Mouse (Mus musculus): Measurements from ENCODE around the gene Ranbp1. TPM values are rescaled to one million over a fixed set of nuclear protein-coding genes. Genes with fewer than 3 reads are reported as not detected.

Gene Ranbp1
- polyA plus RNA-seq, 1 experiment from 2014 or later, result 444 TPM

DNA sequence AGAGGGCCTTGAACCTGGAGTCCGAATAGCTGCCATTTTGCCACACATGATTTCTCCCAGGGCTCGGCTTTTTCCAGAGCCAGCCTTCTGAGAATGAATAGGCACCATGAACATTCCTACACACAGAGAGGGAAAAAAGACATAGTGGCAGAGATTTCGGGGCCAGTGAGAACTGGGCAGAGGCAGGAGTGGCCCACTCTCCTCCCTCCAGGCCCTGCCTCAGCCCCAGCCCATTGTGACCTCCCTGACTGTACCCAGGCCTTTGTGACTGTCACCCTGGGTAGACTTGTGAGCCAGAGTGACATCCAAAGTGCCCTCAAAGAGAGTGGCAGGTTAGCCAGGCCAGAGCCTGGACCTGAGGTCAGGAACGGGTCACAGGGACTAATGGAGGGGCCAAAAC is 31.0 kb downstream of the Ranbp1 start, which contains the start of gene Ccdc188:
Ccdc188 (plus strand) TSS at position 301 of the 400 bp plus-strand sequence.
- no peaks in the 10 kb centered on the region for H3K27me3 ChIP-seq
- H3K27ac ChIP-seq, result no peak within 1 kb of the TSS
- no peak within 1 kb of the TSS for H3K4me3 ChIP-seq
- 0 out of 2 replicates have a peak within 1 kb of the TSS, but pooled peaks have one; percentile 14 for H3K9ac ChIP-seq
- ATAC-seq (ENCODE audit: low FRiP score), result no peak
- 86% methylated on average over 4 of the region's 4 CpGs for WGBS
- H3K4me2 ChIP-seq, result no peak within 1 kb of the TSS
- H3K4me1 ChIP-seq (replicated peaks), result peaks cover 49% of the 10 kb centered on the region
- H3K36me3 ChIP-seq, result peaks cover 19% of the 10 kb centered on the region
- H3K9me3 ChIP-seq, result no peaks in the 10 kb centered on the region

DNA sequence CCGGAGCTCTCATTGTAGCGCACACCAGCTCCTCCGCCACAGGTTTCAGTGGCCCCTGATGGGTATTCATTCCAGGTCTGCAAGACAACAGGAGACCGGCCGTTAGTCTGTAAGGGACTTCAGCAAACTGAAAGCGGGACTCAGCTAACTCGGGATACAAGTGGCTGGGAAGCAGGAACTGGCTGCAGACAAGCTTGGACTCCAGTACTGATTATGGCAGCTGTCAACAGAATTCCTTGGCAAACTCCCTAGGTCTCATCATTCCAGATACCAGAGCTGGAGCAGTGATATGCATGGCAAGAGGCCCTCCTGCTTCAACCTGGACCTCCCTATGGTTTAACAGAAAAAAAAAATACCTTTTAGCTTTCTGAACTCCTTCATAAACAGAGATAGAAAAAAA is 33.7 kb downstream of the Ranbp1 start:
- Histone ChIP-seq H3K4me1 (replicated peaks) (peaks cover 53% of the 10 kb centered on the region), H3K4me3 (peak overlapping the region; percentile 31), H3K27ac (peak overlapping the region; percentile 90), H3K36me3 (no peaks in the 10 kb centered on the region), H3K9ac (peak overlapping the region; percentile 59; the same call in 1 of the 2 replicates), H3K9me3 (no peaks in the 10 kb centered on the region), H3K4me2 (peak overlapping the region; percentile 55), H3K27me3 (0 out of 2 replicates have a peak, but pooled peaks cover 4% of the 10 kb centered on the region)
- 67% methylated on average over 7 of the region's 7 CpGs for WGBS
- ATAC-seq (ENCODE audit: low FRiP score), result no peak

DNA sequence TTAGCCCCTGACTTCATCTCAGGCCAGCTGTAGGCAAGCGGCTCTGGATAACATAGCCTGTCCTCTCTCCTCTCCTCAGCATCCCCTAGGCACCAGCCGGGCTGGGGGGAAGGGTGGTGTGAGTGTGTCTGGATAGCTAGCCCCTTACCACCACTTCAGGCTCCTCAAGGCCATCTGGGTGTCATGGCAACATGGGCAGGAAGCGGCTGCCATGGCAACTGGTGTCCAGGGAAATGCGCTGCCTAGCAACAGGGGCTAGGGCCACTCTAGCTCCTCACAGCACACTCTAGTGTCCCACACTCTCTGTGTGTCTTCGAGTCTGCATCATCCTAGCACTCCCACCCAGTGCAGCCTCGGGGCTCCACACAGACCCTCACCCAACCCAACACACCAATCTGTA is 34.8 kb downstream of the Ranbp1 start:
- H3K27ac ChIP-seq, result peak overlapping the region; percentile 90
- H3K27me3 ChIP-seq, result 0 out of 2 replicates have a peak, but pooled peaks cover 4% of the 10 kb centered on the region
- H3K4me1 ChIP-seq (replicated peaks), result peaks cover 56% of the 10 kb centered on the region
- peak; percentile 91 for ATAC-seq (ENCODE audit: low FRiP score)
- no peaks in the 10 kb centered on the region for H3K9me3 ChIP-seq
- peak overlapping the region; percentile 59 for H3K9ac ChIP-seq
- H3K36me3 ChIP-seq, result no peaks in the 10 kb centered on the region
- 16% methylated on average over 6 of the region's 6 CpGs for WGBS
- peak overlapping the region; percentile 55 for H3K4me2 ChIP-seq
- H3K4me3 ChIP-seq, result peak overlapping the region; percentile 31

GRCm38 (mm10) chr16:18211417-18212171 is 36.9 kb downstream of the Ranbp1 start:
- Histone ChIP-seq H3K4me2 (no peak overlapping the region), H3K27ac (no peak overlapping the region), H3K27me3 (0 out of 2 replicates have a peak, but pooled peaks cover 9% of the 10 kb centered on the region), H3K36me3 (no peaks in the 10 kb centered on the region), H3K4me3 (no peak overlapping the region), H3K9me3 (no peaks in the 10 kb centered on the region), H3K4me1 (replicated peaks) (peaks cover 56% of the 10 kb centered on the region), H3K9ac (no peak overlapping the region)
- ATAC-seq (ENCODE audit: low FRiP score), result no peak
- 46% methylated on average over 10 of the region's 10 CpGs for WGBS

DNA sequence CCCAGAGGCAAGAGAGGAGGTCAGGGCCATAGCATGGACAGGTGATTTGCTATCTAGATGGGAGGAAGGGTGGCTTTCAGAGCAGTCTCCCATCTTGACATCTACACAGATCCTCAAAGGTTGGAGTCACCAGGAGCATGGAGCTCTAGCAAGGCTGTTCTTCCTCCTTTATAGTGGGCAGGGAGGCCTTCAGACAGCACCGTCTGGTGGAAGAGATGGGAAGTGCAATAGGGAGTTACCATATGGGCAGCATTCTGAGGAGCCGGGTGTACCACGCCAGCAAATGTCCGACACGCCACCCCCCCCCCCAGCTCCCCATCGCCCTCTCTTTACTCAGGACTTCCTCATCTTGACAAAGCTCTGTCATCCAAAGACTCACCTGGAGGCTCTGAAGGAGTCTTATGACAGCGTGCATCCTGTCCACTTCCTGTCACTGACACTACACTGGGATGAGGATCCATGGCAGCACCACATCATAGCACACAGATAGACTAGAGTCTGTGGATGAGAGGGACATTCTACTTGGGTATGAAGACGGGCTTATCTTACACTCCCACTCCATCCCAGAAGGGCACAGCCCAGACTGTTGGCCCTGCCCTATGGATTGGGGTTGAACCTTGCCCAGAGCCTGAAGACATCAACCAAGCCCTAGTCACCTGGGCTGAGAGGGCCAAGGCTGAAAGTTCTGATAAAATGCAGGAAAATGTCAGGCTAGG is 37.7 kb downstream of the Ranbp1 start:
- no peak for ATAC-seq (ENCODE audit: low FRiP score)
- WGBS, result 32% methylated on average over 8 of the region's 8 CpGs

GRCm38 (mm10) chr16:18203430-18204091 is 45.0 kb downstream of the Ranbp1 start:
- no peak overlapping the region for H3K4me2 ChIP-seq
- ATAC-seq (ENCODE audit: low FRiP score), result no peak

More for the DNA sequence above, 37.7 kb downstream of the Ranbp1 start:
- Histone ChIP-seq H3K27me3 (0 out of 2 replicates have a peak, but pooled peaks cover 9% of the 10 kb centered on the region), H3K4me2 (no peak overlapping the region), H3K4me1 (replicated peaks) (peaks cover 51% of the 10 kb centered on the region), H3K9me3 (no peaks in the 10 kb centered on the region), H3K27ac (no peak overlapping the region), H3K36me3 (no peaks in the 10 kb centered on the region), H3K4me3 (no peak overlapping the region), H3K9ac (no peak overlapping the region)

DNA sequence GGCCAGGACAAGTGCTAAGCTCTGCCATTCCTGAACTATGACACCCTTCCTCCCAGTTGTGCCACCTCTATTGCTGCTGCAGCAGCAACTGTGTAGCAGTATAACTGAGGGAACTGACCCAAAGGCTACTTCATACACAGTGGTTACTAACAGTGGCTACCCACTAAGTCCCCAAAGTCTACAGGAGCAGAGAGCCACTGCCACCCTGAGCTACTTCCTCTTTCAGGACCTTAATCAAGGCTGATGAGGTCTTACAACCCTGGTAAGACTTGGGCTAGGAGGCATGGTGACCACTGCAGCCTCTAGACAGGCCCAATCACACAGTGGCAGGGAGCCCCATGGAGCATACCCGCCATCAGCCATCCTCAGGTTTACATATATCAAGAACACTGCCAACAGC is 46.5 kb downstream of the Ranbp1 start:
- no peaks in the 10 kb centered on the region for H3K9me3 ChIP-seq
- H3K27ac ChIP-seq, result no peak overlapping the region
- no peaks in the 10 kb centered on the region for H3K36me3 ChIP-seq
- H3K4me3 ChIP-seq, result no peak overlapping the region
- H3K9ac ChIP-seq, result no peak overlapping the region
- no peak for ATAC-seq (ENCODE audit: low FRiP score)
- no peaks in the 10 kb centered on the region for H3K27me3 ChIP-seq
- no peak overlapping the region for H3K4me2 ChIP-seq
- 92% methylated on average over 1 of the region's 1 CpGs for WGBS
- peaks cover 57% of the 10 kb centered on the region for H3K4me1 ChIP-seq (replicated peaks)

More at GRCm38 (mm10) chr16:18203430-18204091, 45.0 kb downstream of the Ranbp1 start:
- no peak overlapping the region for H3K4me3 ChIP-seq
- H3K36me3 ChIP-seq, result no peaks in the 10 kb centered on the region
- 59% methylated on average over 7 of the region's 7 CpGs for WGBS
- 0 out of 2 replicates have a peak, but pooled peaks cover 4% of the 10 kb centered on the region for H3K27me3 ChIP-seq
- no peaks in the 10 kb centered on the region for H3K9me3 ChIP-seq
- peaks cover 46% of the 10 kb centered on the region for H3K4me1 ChIP-seq (replicated peaks)
- no peak overlapping the region for H3K27ac ChIP-seq
- no peak overlapping the region for H3K9ac ChIP-seq

DNA sequence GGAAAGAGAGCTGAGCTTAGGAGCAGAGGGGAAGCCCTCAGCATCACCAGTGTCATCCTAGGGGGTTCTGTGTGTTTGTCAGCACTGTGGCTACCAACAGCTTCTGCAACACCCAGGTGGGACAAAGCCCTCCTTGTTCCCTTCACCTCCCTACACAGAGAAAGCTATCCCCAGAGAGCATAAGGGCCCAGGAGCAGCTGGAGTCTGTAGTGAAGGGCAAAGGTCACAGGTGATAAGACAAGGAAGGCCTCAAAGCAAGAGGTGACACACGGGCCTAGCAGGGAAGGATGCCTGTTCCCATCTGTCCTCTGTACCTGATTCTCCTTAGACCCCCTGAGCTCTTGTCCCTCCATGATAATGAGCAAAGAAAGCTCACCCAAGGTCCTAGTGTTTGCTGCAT is 46.9 kb downstream of the Ranbp1 start:
- Histone ChIP-seq H3K27me3 (no peaks in the 10 kb centered on the region), H3K36me3 (no peaks in the 10 kb centered on the region), H3K4me2 (no peak overlapping the region), H3K4me1 (replicated peaks) (peaks cover 57% of the 10 kb centered on the region), H3K27ac (no peak overlapping the region), H3K9me3 (no peaks in the 10 kb centered on the region), H3K9ac (no peak overlapping the region), H3K4me3 (no peak overlapping the region)
- WGBS, result 40% methylated on average over 1 of the region's 1 CpGs
- no peak for ATAC-seq (ENCODE audit: low FRiP score)

DNA sequence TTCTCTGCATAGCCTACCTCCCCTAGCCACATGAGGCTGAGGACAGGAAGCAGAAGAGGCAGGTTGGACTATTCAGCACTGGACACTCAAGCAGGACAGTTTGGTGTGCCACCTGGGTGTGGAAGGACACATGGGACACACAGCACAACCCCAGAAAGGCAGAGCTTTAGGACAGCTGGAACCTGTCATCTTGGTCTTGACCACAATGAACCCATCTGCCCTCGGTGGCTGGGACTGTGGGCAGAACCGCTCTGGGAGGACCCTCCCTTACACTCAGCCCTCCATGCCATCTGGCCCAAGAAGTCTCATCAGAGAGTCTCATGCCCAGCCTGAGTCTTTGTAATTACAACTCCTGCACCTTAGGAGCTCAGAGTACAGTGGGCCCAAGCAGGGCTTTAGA is 48.5 kb downstream of the Ranbp1 start:
- no peak for ATAC-seq (ENCODE audit: low FRiP score)
- Histone ChIP-seq H3K27ac (no peak overlapping the region; the same call in 1 of the 2 replicates), H3K4me3 (no peak overlapping the region), H3K27me3 (no peaks in the 10 kb centered on the region), H3K36me3 (no peaks in the 10 kb centered on the region), H3K4me1 (replicated peaks) (peaks cover 61% of the 10 kb centered on the region), H3K9ac (no peak overlapping the region), H3K9me3 (no peaks in the 10 kb centered on the region), H3K4me2 (no peak overlapping the region)
- WGBS, result 68% methylated on average over 2 of the region's 2 CpGs

DNA sequence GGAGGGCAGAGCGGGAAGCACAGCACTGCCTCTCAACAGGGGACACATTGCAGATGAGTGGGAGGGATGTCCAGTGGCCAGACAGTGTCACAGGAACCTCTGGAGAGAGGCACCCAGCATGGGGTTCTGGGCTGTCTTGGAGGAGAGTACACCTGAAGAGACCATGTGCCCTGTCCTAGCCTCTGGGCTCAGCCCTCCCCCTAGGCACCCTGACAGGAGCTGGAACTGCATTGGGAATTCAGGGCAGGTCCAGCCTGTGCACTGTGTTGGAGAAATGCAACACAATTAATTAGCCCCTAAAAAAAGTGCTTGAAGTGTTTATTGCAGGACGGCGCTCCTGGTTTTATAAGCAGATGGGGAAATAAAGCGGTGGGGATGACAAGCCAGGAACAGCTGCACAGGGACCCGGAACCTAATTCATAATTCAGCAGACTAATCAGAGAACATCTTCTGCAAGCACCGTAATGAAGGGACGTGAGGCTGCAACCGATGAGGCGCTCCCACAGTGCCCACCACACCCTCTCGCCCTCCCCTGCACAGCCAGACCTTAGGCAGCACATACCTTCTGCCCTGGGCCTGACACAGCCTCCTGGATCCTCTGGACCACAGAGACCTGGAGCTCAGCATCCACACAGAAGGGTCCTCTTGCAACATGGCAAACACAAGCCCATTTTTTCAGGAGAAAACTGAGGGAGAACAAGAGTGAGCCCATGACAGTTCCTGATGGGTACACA is 50.0 kb downstream of the Ranbp1 start:
- Histone ChIP-seq H3K9ac (0 out of 2 replicates have a peak overlapping the region, but pooled peaks have one; percentile 3), H3K27ac (peak overlapping the region; percentile 78), H3K9me3 (no peaks in the 10 kb centered on the region), H3K4me3 (no peak overlapping the region), H3K36me3 (no peaks in the 10 kb centered on the region), H3K27me3 (no peaks in the 10 kb centered on the region), H3K4me2 (no peak overlapping the region), H3K4me1 (replicated peaks) (peaks cover 66% of the 10 kb centered on the region)
- 42% methylated on average over 10 of the region's 10 CpGs for WGBS
- ATAC-seq (ENCODE audit: low FRiP score), result 0 out of 2 replicates have a peak, but pooled peaks have one; percentile 14

- no peak overlapping the region for H3K4me3 ChIP-seq
- WGBS, result 85% methylated on average over 6 of the region's 6 CpGs
- H3K27me3 ChIP-seq, result no peaks in the 10 kb centered on the region
- no peak for ATAC-seq (ENCODE audit: low FRiP score)
- H3K9ac ChIP-seq, result 0 out of 2 replicates have a peak overlapping the region, but pooled peaks have one; percentile 3
- peaks cover 64% of the 10 kb centered on the region for H3K4me1 ChIP-seq (replicated peaks)
- H3K27ac ChIP-seq, result peak overlapping the region; percentile 40; the same call in 1 of the 2 replicates
- H3K9me3 ChIP-seq, result no peaks in the 10 kb centered on the region
- no peak overlapping the region for H3K4me2 ChIP-seq
- H3K36me3 ChIP-seq, result no peaks in the 10 kb centered on the region
Measured at GRCm38 (mm10) chr16:18197881-18198280, 50.7 kb downstream of the Ranbp1 start.
